Mouse (Mus musculus) C2C12 (cell line): ENCODE measurements around the gene Akap8l.

ENCODE experiments used
- CEBPB ChIP-seq: IDR thresholded peaks from one replicate; pipeline ENCODE4 v1.6.1; 2011; ENCODE audit warnings: low read depth, mild to moderate bottlenecking, control low read depth, moderate library complexity
- CTCF ChIP-seq: IDR thresholded peaks from one replicate; pipeline ENCODE4 v1.5.1; 2011; ENCODE audit not compliant: control insufficient read depth, insufficient read depth, insufficient read length
- MAX ChIP-seq: IDR thresholded peaks from one replicate; pipeline ENCODE4 v1.6.1; 2011; ENCODE audit warnings: mild to moderate bottlenecking, control low read depth
- MYOD1 ChIP-seq: IDR thresholded peaks from one replicate; pipeline ENCODE4 v1.6.1; 2011; ENCODE audit warnings: low read depth; ENCODE audit not compliant: control insufficient read depth, insufficient read length
- MYOG ChIP-seq: IDR thresholded peaks from one replicate; pipeline ENCODE4 v1.6.1; 2011; ENCODE audit not compliant: control insufficient read depth, insufficient read length; ENCODE audit errors: extremely low read depth
- USF1 ChIP-seq: IDR thresholded peaks from one replicate; pipeline ENCODE4 v1.6.1; 2011; ENCODE audit warnings: low read depth, mild to moderate bottlenecking, control low read depth, moderate library complexity

GRCm38 (mm10) chr17:32322809-32323208 lies 27.6 kb downstream of the Akap8l start:
- no peak for TF ChIP-seq CTCF
- TF ChIP-seq CEBPB = no peak
- no peak for TF ChIP-seq MYOD1
- no peak for TF ChIP-seq USF1
- TF ChIP-seq MAX = no peak
- no peak for TF ChIP-seq MYOG
